Mouse (Mus musculus): ENCODE data around the gene Ripor3. TPM values are rescaled to one million over a fixed set of nuclear protein-coding genes. Genes with fewer than 3 reads are reported as not detected.

Gene Ripor3
- polyA plus RNA-seq, 1 experiment from 2014 or later: 0.12 TPM

DNA sequence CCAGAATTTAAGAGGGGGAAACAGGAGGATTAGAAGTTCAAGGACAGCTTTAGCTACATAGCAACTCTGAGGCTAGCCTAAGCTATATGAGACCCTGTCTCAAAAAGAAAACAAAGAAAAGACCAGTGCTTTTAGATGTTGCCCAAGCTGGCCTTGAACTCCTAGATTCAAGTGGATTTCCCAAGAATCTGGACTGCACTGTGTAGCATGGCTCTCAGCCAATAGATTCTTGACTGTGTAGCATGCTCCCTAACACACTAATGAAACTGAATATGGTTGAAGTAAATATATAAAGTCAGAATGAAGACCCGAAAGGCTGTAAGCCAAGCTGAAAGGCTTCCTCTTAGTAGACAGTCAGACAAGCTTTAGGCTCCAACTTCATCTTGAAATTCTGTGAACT, 41.7 kb upstream of the Ripor3 start:
- Histone ChIP-seq H3K9me3 (ENCODE audit: control insufficient read depth, low read length) (no peaks in the 10 kb centered on the region), H3K4me1 (ENCODE audit: control insufficient read depth, insufficient read depth, low read length) (0 out of 2 replicates have a peak, but pooled peaks cover 4% of the 10 kb centered on the region), H3K4me3 (ENCODE audit: low read depth, low read length) (no peak overlapping the region), H3K9ac (ENCODE audit: low read length) (no peak overlapping the region), H3K27ac (ENCODE audit: low read depth, low read length) (no peak overlapping the region), H3K36me3 (ENCODE audit: control insufficient read depth, insufficient read depth, low read length) (no peaks in the 10 kb centered on the region), H3K27me3 (ENCODE audit: control insufficient read depth, insufficient read depth, low read length) (peaks cover 26% of the 10 kb centered on the region), H3K4me2 (ENCODE audit: low read depth) (no peak overlapping the region)
- ATAC-seq (ENCODE audit: insufficient read depth, low FRiP score, low TSS enrichment) (no peak), DNase-seq (ENCODE audit: low spot score) (no peak)
- 96% methylated on average over 1 of the region's 1 CpGs for WGBS

DNA sequence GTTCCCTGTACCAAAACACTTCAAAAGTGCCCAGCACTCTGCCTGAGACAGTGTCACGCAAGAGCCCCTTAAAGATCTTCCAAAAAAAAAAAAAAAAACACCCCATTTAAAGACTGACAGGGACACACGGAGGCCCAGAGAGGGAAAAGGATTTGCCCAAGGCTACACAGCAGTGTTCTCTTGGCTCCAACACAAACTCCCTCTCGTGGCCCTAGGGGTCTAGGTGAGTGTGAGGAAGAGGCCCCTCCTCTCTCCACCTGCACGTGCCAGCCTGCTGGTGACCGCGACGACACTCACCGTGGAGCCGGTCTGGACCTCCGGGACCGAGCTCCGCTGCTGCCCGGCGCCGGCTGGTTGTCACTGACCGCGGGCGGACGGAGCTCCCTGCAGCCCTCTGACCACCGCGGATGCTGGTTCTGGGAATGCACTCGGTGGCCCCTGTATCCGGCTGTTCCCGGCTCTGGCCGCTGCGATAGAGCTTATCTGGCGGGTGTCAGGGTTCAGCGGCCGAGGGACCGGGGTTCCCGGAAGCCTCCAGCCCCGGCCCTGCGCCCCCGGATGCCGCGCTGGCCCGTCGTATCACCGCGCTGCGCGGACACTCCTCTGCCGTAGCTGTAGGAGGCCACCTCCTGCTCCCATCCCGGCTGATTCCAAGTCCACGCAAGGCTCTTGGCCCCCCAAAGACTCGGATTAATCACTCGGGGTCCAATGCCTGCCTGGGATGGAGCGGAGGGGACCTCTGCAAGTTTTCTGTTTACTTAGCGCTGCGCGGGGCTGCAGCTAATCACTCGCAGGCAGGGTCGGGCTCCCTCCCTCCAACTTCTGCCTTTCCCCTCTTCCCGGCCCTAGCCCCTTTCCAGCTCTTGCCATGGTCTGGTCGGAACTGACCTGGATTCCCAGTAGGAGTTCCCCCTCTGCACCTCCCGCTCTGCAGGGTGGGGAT, 39.9 kb upstream of the Ripor3 start:
- Histone ChIP-seq H3K27ac (ENCODE audit: low read depth, low read length) (no peak overlapping the region), H3K4me2 (ENCODE audit: low read depth) (peak overlapping the region; percentile 79), H3K36me3 (ENCODE audit: control insufficient read depth, insufficient read depth, low read length) (no peaks in the 10 kb centered on the region), H3K27me3 (ENCODE audit: control insufficient read depth, insufficient read depth, low read length) (peaks cover 26% of the 10 kb centered on the region), H3K9me3 (ENCODE audit: control insufficient read depth, low read length) (no peaks in the 10 kb centered on the region), H3K4me3 (ENCODE audit: low read depth, low read length) (peak overlapping the region; percentile 32), H3K4me1 (ENCODE audit: control insufficient read depth, insufficient read depth, low read length) (0 out of 2 replicates have a peak, but pooled peaks cover 4% of the 10 kb centered on the region), H3K9ac (ENCODE audit: low read length) (peak overlapping the region; percentile 45)
- ATAC-seq (ENCODE audit: insufficient read depth, low FRiP score, low TSS enrichment) (no peak), DNase-seq (ENCODE audit: low spot score) (peak; percentile 43)
- 0% methylated on average over 56 of the region's 56 CpGs for WGBS

DNA sequence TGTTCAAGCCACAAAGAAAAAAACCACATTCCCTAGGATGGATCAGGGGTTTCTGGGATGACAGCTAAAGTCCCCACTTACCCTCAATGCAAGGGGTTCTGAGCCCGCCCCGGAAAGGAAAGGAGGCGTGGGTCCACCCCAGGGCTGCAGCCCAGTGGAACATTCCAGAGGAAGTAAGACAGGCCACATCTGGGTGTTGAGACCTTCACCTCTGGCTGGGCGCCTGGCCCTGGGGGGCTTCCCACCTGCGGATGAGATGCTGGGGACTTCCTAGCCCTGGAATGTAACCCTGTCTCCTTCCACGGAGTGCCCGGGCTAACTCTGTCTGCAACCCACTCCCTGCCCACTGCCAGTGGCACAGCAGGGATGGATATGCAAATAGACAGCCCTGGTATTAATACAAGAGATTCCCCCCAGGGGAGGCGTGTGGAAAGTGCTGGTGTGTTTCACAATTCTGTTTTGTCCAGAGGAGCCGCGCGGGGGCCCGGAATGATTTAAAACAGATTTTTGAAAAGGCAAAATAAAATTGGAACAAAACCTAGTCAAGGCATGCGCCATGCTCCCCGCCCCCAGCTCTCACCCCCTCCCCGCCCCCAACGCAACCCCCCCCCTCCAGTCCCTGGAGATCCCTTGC, 38.7 kb upstream of the Ripor3 start:
- Histone ChIP-seq H3K27ac (ENCODE audit: low read depth, low read length) (no peak overlapping the region), H3K4me3 (ENCODE audit: low read depth, low read length) (no peak overlapping the region), H3K9me3 (ENCODE audit: control insufficient read depth, low read length) (no peaks in the 10 kb centered on the region), H3K27me3 (ENCODE audit: control insufficient read depth, insufficient read depth, low read length) (peaks cover 26% of the 10 kb centered on the region), H3K4me1 (ENCODE audit: control insufficient read depth, insufficient read depth, low read length) (0 out of 2 replicates have a peak, but pooled peaks cover 4% of the 10 kb centered on the region), H3K4me2 (ENCODE audit: low read depth) (peak overlapping the region; percentile 22), H3K9ac (ENCODE audit: low read length) (no peak overlapping the region), H3K36me3 (ENCODE audit: control insufficient read depth, insufficient read depth, low read length) (no peaks in the 10 kb centered on the region)
- DNase-seq (ENCODE audit: low spot score) (no peak), ATAC-seq (ENCODE audit: insufficient read depth, low FRiP score, low TSS enrichment) (no peak)
- 15% methylated on average over 13 of the region's 16 CpGs for WGBS

DNA sequence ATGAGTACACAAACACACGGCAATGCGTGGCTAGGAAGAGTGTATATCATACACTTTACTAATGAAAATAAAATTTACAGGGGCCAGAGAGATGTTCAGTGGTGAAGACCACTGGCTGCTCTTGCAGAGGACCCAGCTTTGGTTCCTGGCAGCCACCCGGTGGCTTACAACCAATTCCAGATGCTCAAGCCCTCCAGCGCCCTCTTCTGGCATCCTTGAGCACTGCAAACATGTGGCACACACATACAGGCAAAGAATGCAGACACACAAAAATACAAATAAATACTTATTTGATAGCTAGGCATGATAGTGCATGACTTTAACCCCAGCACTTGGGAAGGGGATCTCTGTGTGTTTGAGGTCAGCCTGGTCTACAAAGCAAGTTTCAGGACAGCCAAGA, 36.0 kb upstream of the Ripor3 start:
- H3K27ac ChIP-seq (ENCODE audit: low read depth, low read length): no peak overlapping the region
- peaks cover 24% of the 10 kb centered on the region for H3K27me3 ChIP-seq (ENCODE audit: control insufficient read depth, insufficient read depth, low read length)
- H3K4me1 ChIP-seq (ENCODE audit: control insufficient read depth, insufficient read depth, low read length): 0 out of 2 replicates have a peak, but pooled peaks cover 4% of the 10 kb centered on the region
- no peak overlapping the region for H3K4me3 ChIP-seq (ENCODE audit: low read depth, low read length)
- no peak overlapping the region for H3K9ac ChIP-seq (ENCODE audit: low read length)
- H3K36me3 ChIP-seq (ENCODE audit: control insufficient read depth, insufficient read depth, low read length): no peaks in the 10 kb centered on the region
- ATAC-seq (ENCODE audit: insufficient read depth, low FRiP score, low TSS enrichment) (no peak), DNase-seq (ENCODE audit: low spot score) (no peak)
- H3K4me2 ChIP-seq (ENCODE audit: low read depth): no peak overlapping the region
- WGBS: 83% methylated on average over 4 of the region's 4 CpGs
- H3K9me3 ChIP-seq (ENCODE audit: control insufficient read depth, low read length): no peaks in the 10 kb centered on the region

DNA sequence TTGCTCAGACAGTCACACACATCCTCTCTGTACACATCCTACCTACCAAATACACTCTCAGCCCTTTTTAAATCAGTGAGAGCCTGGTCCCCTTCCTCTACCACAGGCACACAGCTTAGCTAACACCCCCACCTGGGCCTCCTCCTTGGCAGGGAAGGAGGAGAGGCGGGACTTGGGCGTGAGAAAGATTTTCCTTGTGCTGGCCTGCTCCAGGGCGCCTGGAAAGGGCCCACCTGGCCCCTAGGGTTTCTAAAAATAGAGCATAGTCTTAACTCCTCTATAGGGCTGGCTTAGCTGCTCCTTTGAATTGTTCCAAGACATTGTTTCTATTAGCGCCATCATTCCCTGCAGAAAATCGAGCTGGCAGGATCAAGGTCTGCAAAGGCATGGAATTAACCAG, 35.4 kb upstream of the Ripor3 start:
- Histone ChIP-seq H3K27ac (ENCODE audit: low read depth, low read length) (no peak overlapping the region), H3K9ac (ENCODE audit: low read length) (no peak overlapping the region), H3K9me3 (ENCODE audit: control insufficient read depth, low read length) (no peaks in the 10 kb centered on the region), H3K36me3 (ENCODE audit: control insufficient read depth, insufficient read depth, low read length) (no peaks in the 10 kb centered on the region), H3K4me2 (ENCODE audit: low read depth) (no peak overlapping the region), H3K4me3 (ENCODE audit: low read depth, low read length) (no peak overlapping the region), H3K4me1 (ENCODE audit: control insufficient read depth, insufficient read depth, low read length) (0 out of 2 replicates have a peak, but pooled peaks cover 4% of the 10 kb centered on the region), H3K27me3 (ENCODE audit: control insufficient read depth, insufficient read depth, low read length) (peaks cover 18% of the 10 kb centered on the region)
- ATAC-seq (ENCODE audit: insufficient read depth, low FRiP score, low TSS enrichment) (no peak), DNase-seq (ENCODE audit: low spot score) (no peak)
- 48% methylated on average over 5 of the region's 5 CpGs for WGBS

DNA sequence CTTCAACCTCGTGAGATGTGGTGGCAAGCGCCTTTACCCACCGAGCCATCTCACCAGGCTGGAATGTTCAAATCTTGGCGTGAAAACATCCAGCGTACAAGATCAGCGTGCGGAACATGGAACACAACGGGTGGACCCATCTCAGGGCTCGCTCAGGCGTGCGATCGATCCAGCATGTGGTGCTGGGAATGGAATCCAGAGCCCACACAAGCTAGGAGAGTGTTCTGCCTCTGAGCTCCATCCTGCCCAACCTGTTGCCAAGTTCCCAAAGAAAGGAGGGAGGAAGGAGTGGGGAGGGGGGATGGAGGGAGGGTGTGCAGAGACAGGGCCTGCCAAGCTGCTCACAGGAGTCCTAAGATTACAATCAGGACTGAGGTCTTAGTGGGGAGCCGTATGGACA, 34.9 kb upstream of the Ripor3 start:
- H3K4me2 ChIP-seq (ENCODE audit: low read depth): no peak overlapping the region

DNA sequence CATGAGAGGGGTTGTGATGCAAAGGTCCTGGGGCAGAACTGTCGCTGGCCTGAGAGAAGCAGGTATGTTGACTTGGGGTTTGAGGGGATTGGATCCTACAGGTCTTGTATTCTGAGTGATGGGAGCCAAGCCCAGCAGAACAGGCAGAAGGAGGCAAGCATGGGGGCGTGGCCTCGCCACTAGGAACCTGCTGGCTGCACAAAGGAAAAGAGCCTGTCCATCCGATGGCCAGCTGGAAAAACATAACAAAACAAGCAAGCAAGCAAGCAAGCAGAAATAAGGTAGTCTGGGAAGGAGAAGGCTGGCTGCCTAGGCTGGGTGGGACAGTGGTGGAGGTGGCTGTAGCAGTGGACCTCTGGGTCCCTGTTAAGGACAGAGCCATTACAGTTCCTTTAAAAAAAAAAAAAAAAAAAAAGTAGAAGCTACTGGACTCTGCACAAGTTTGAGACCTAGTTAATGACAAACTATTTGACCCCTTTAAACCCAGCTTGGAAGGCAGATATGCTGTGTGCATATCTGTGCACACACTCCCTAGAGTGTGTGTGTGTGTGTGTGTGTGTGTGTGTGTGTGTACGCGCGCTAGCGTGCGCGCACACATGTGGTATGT, 34.4 kb upstream of the Ripor3 start:
- H3K27me3 ChIP-seq (ENCODE audit: control insufficient read depth, insufficient read depth, low read length): peaks cover 8% of the 10 kb centered on the region
- ATAC-seq (ENCODE audit: insufficient read depth, low FRiP score, low TSS enrichment) (no peak), DNase-seq (ENCODE audit: low spot score) (no peak)
- H3K4me2 ChIP-seq (ENCODE audit: low read depth): no peak overlapping the region
- WGBS: 82% methylated on average over 10 of the region's 10 CpGs
- no peak overlapping the region for H3K9ac ChIP-seq (ENCODE audit: low read length)
- H3K4me1 ChIP-seq (ENCODE audit: control insufficient read depth, insufficient read depth, low read length): no peaks in the 10 kb centered on the region
- H3K27ac ChIP-seq (ENCODE audit: low read depth, low read length): no peak overlapping the region
- H3K36me3 ChIP-seq (ENCODE audit: control insufficient read depth, insufficient read depth, low read length): no peaks in the 10 kb centered on the region
- no peak overlapping the region for H3K4me3 ChIP-seq (ENCODE audit: low read depth, low read length)
- H3K9me3 ChIP-seq (ENCODE audit: control insufficient read depth, low read length): no peaks in the 10 kb centered on the region

More for the DNA sequence above, 34.9 kb upstream of the Ripor3 start:
- 67% methylated on average over 13 of the region's 13 CpGs for WGBS
- no peaks in the 10 kb centered on the region for H3K9me3 ChIP-seq (ENCODE audit: control insufficient read depth, low read length)
- H3K4me3 ChIP-seq (ENCODE audit: low read depth, low read length): no peak overlapping the region
- 0 out of 2 replicates have a peak, but pooled peaks cover 4% of the 10 kb centered on the region for H3K4me1 ChIP-seq (ENCODE audit: control insufficient read depth, insufficient read depth, low read length)
- H3K36me3 ChIP-seq (ENCODE audit: control insufficient read depth, insufficient read depth, low read length): no peaks in the 10 kb centered on the region
- H3K9ac ChIP-seq (ENCODE audit: low read length): no peak overlapping the region
- H3K27ac ChIP-seq (ENCODE audit: low read depth, low read length): no peak overlapping the region
- peaks cover 14% of the 10 kb centered on the region for H3K27me3 ChIP-seq (ENCODE audit: control insufficient read depth, insufficient read depth, low read length)
- DNase-seq (ENCODE audit: low spot score) (no peak), ATAC-seq (ENCODE audit: insufficient read depth, low FRiP score, low TSS enrichment) (no peak)

DNA sequence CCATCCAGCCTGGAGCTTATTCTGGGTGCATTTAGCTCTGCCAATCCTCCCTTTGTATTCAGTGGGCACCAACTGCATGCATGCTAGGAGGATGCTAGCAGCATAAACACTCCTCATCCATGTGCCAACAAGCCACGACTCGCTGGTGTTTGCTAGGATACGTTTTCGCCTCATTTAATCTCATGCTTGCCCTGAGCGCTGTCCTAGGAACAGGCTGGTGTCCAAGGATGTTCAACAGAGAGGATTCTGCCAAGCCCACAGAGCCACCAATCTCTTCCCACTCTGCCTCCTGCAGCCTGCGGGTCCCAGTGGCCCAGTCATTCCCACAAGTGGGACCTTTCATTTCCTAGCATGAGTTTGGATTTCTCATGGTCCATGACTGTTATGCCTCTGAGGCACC, 31.6 kb upstream of the Ripor3 start:
- no peak for ATAC-seq (ENCODE audit: insufficient read depth, low FRiP score, low TSS enrichment)
- DNase-seq (ENCODE audit: low spot score): no peak
- H3K4me3 ChIP-seq (ENCODE audit: low read depth, low read length): no peak overlapping the region
- no peaks in the 10 kb centered on the region for H3K27me3 ChIP-seq (ENCODE audit: control insufficient read depth, insufficient read depth, low read length)
- H3K9ac ChIP-seq (ENCODE audit: low read length): no peak overlapping the region
- H3K4me2 ChIP-seq (ENCODE audit: low read depth): no peak overlapping the region
- H3K36me3 ChIP-seq (ENCODE audit: control insufficient read depth, insufficient read depth, low read length): no peaks in the 10 kb centered on the region
- H3K27ac ChIP-seq (ENCODE audit: low read depth, low read length): no peak overlapping the region
- 71% methylated on average over 6 of the region's 6 CpGs for WGBS
- H3K9me3 ChIP-seq (ENCODE audit: control insufficient read depth, low read length): no peaks in the 10 kb centered on the region
- no peaks in the 10 kb centered on the region for H3K4me1 ChIP-seq (ENCODE audit: control insufficient read depth, insufficient read depth, low read length)
